Mouse (Mus musculus) megakaryocyte, embryonic 14.5 days (primary cell): ENCODE data around the gene Chrna1. TPM values are rescaled to one million over a fixed set of nuclear protein-coding genes. Genes with fewer than 3 reads are reported as not detected.
A peak's percentile ranks its signal among the peaks of the same experiment; 100 is the strongest.

Experiments
- H3K27me3 ChIP-seq: replicated peaks from 2 replicates; pipeline ENCODE3; 2012; ENCODE audit warnings: inconsistent platforms
- H3K36me3 ChIP-seq: replicated peaks from 2 replicates; pipeline ENCODE3; 2012; ENCODE audit warnings: low read length, inconsistent platforms, mixed read lengths
- H3K4me1 ChIP-seq: 2 replicates; pipeline ENCODE4 v1.6.1; 2012; ENCODE audit warnings: inconsistent platforms
- H3K4me3 ChIP-seq: replicated peaks from 2 replicates; pipeline ENCODE3; 2012; ENCODE audit warnings: moderate library complexity, mild to moderate bottlenecking, inconsistent platforms
- H3K9me3 ChIP-seq: 2 replicates; pipeline ENCODE4 v1.6.1; 2012; ENCODE audit warnings: inconsistent platforms
- FLI1 ChIP-seq: IDR thresholded peaks from 2 replicates; pipeline ENCODE4 v1.6.1; 2012; ENCODE audit warnings: low read length, inconsistent platforms, mixed read lengths
- GATA1 ChIP-seq: IDR thresholded peaks from 3 replicates; pipeline ENCODE4 v1.6.1; 2012; ENCODE audit warnings: mixed read lengths, low read length, inconsistent platforms, borderline replicate concordance
- polyA plus RNA-seq: library from polyadenylated mRNA; stranded (reverse); fragments of >175 nt; gene quantifications from 2 replicates; pipeline ENCODE4 v1.2.3, GENCODE M21; 2012; ENCODE audit warnings: low replicate concordance; ENCODE audit not compliant: insufficient read depth

Chrna1 gene
- polyA plus RNA-seq, 1 experiment = not detected

GRCm38 (mm10) chr2:73540450-73541162 is 39.5 kb downstream of the Chrna1 start:
- Histone ChIP-seq H3K36me3 (peaks cover 3% of the 10 kb centered on the region), H3K4me1 (peaks cover 53% of the 10 kb centered on the region), H3K4me3 (peak overlapping the region; percentile 86), H3K27me3 (no peaks in the 10 kb centered on the region), H3K9me3 (no peaks in the 10 kb centered on the region; the same call in 1 of the 2 replicates)
- TF ChIP-seq FLI1 (no peak), GATA1 (no peak)

- Histone ChIP-seq H3K27me3 (no peaks in the 10 kb centered on the region), H3K4me3 (no peak overlapping the region), H3K4me1 (peaks cover 52% of the 10 kb centered on the region), H3K9me3 (no peaks in the 10 kb centered on the region; the same call in 1 of the 2 replicates), H3K36me3 (peaks cover 3% of the 10 kb centered on the region)
- no peak for TF ChIP-seq GATA1
- TF ChIP-seq FLI1 = no peak
Observed at GRCm38 (mm10) chr2:73539697-73540096, 40.4 kb downstream of the Chrna1 start.

- Histone ChIP-seq H3K9me3 (no peaks in the 10 kb centered on the region; the same call in 1 of the 2 replicates), H3K4me1 (peaks cover 55% of the 10 kb centered on the region), H3K27me3 (no peaks in the 10 kb centered on the region), H3K4me3 (no peak overlapping the region), H3K36me3 (peaks cover 3% of the 10 kb centered on the region)
- no peak for TF ChIP-seq FLI1
- no peak for TF ChIP-seq GATA1
Observed at GRCm38 (mm10) chr2:73539141-73539540, 41.0 kb downstream of the Chrna1 start.

DNA sequence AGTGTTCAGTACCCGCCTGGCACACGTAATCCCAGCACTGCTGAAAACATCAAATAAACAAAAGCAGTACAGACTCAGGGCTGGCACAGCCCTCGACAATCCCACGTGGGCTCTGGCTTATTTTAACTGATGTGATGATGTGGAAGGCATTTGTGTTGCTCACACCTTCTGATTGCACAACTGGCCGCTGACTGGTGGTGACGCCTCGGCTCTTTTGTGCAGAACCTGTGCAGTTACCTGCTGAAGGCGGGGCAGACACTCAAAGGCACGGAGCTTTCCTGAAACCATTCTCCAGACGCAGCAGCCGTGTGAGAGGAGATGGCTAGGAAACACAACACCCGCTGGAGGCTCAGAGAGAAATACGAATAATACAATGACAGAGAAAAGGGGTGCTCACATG is 41.5 kb downstream of the Chrna1 start:
- H3K4me1 ChIP-seq = peaks cover 55% of the 10 kb centered on the region
- H3K36me3 ChIP-seq = peaks cover 3% of the 10 kb centered on the region
- no peaks in the 10 kb centered on the region; the same call in 1 of the 2 replicates for H3K9me3 ChIP-seq
- TF ChIP-seq FLI1 (no peak), GATA1 (no peak)
- no peaks in the 10 kb centered on the region for H3K27me3 ChIP-seq
- no peak overlapping the region for H3K4me3 ChIP-seq

GRCm38 (mm10) chr2:73536091-73536783 is 43.9 kb downstream of the Chrna1 start:
- H3K36me3 ChIP-seq = peaks cover 3% of the 10 kb centered on the region
- H3K4me1 ChIP-seq = peaks cover 72% of the 10 kb centered on the region
- no peaks in the 10 kb centered on the region; the same call in 1 of the 2 replicates for H3K9me3 ChIP-seq
- H3K4me3 ChIP-seq = no peak overlapping the region
- TF ChIP-seq GATA1 (no peak), FLI1 (no peak)
- H3K27me3 ChIP-seq = no peaks in the 10 kb centered on the region

DNA sequence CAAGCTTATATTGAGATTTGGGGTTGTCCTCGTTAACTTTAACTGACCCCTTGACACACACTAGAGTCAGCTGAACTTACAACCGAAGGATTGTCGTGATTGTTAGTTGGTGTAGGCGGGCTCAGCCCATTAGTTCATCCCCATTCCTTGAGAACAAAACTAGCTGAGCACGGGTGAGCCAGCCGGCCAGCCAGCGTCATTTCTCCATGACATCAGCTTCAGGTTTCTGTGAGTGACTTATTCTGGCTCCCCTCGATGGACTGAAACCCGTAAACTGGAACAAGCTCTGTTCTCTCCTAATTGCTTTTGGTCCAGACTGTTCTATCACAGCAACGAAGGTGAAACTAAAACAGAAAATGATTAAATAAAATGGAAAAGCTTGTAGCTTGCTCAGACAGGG is 45.4 kb downstream of the Chrna1 start:
- H3K27me3 ChIP-seq = no peaks in the 10 kb centered on the region

GRCm38 (mm10) chr2:73530487-73530886 is 49.7 kb downstream of the Chrna1 start:
- peaks cover 85% of the 10 kb centered on the region for H3K4me1 ChIP-seq
- H3K36me3 ChIP-seq = peaks cover 26% of the 10 kb centered on the region
- TF ChIP-seq GATA1 (no peak), FLI1 (no peak)
- H3K9me3 ChIP-seq = no peaks in the 10 kb centered on the region
- H3K4me3 ChIP-seq = peak overlapping the region; percentile 93
- H3K27me3 ChIP-seq = no peaks in the 10 kb centered on the region

More for the DNA sequence above, 45.4 kb downstream of the Chrna1 start:
- Histone ChIP-seq H3K4me3 (no peak overlapping the region), H3K4me1 (peaks cover 73% of the 10 kb centered on the region), H3K36me3 (peaks cover 3% of the 10 kb centered on the region), H3K9me3 (no peaks in the 10 kb centered on the region; the same call in 1 of the 2 replicates)
- no peak for TF ChIP-seq FLI1
- no peak for TF ChIP-seq GATA1

GRCm38 (mm10) chr2:73529356-73530330 is 50.5 kb downstream of the Chrna1 start, which contains the start of gene Wipf1:
Gene Wipf1 (minus strand): TSS chr2:73529734.
- peak within 1 kb of the TSS; percentile 93 for H3K4me3 ChIP-seq
- no peaks in the 10 kb centered on the region for H3K27me3 ChIP-seq
- peaks cover 32% of the 10 kb centered on the region for H3K36me3 ChIP-seq
- H3K4me1 ChIP-seq = peaks cover 85% of the 10 kb centered on the region
- no peaks in the 10 kb centered on the region for H3K9me3 ChIP-seq
- TF ChIP-seq FLI1 (no peak), GATA1 (no peak)
